ENCODE assay signal across 17 mouse cellular contexts in genomic region chr12:34767226-34767775, GRCm38 (mm10).
"Had no signal": no experiment of that assay in that cellular context is flagged by ENCODE, and none has a peak within 500 bp of the region (broad histone marks: within the 10 kb centered on the region; RNA-seq: fewer than 3 reads in every experiment).

No protein-coding gene starts in this region.

- H3K9me3 ChIP-seq: liver, embryonic 13.5 days; neural tube, embryonic 13.5 days; stomach, embryonic 15.5 days had no signal

- H3K4me2 ChIP-seq: liver, embryonic 13.5 days; midbrain, embryonic 11.5 days; neural tube, embryonic 13.5 days; stomach, embryonic 15.5 days had no signal

- H3K4me1 ChIP-seq: liver, embryonic 13.5 days; neural tube, embryonic 13.5 days; stomach, embryonic 15.5 days had no signal

- DNase-seq: kidney, adult 18-20 months; kidney, postnatal 10 days; kidney, postnatal 36 days; layer of hippocampus, postnatal 36 days; liver, embryonic 13.5 days; lung, adult 2 months; lung, postnatal 14 days; lung, postnatal 4 days; midbrain, embryonic 14.5 days; right cerebral cortex, adult 18-20 months; right cerebral cortex, postnatal 14 days; spleen, adult 18-20 months; thymus, postnatal 25 days had no signal

- H3K27ac ChIP-seq: left cerebral cortex, adult 2 months; liver, embryonic 13.5 days; stomach, embryonic 15.5 days had no signal

- H3K27me3 ChIP-seq: liver, embryonic 13.5 days; neural tube, embryonic 13.5 days; stomach, embryonic 15.5 days had no signal

- H3K4me3 ChIP-seq: left cerebral cortex, adult 2 months; liver, embryonic 13.5 days; neural tube, embryonic 13.5 days; stomach, embryonic 15.5 days had no signal

- H3K36me3 ChIP-seq: liver, embryonic 13.5 days; neural tube, embryonic 13.5 days; stomach, embryonic 15.5 days had no signal

- H3K9ac ChIP-seq: liver, embryonic 13.5 days; neural tube, embryonic 13.5 days; stomach, embryonic 15.5 days had no signal
